Mouse (Mus musculus) pancreas, adult 10 weeks (tissue): ENCODE results near the gene Pde1b. TPM values are rescaled to one million over a fixed set of nuclear protein-coding genes. Genes with fewer than 3 reads are reported as not detected.

Experiments
- polyA plus RNA-seq: library from polyadenylated mRNA; stranded (reverse); fragments of 350-450 nt; fragmentation: Illumina TruSeq; extraction: RNeasy Lipid Tissue Mini Kit (QIAGEN cat#74804); gene quantifications from one replicate; pipeline ENCODE4 v1.2.3, GENCODE M21; 2015; ENCODE audit warnings: low read depth, low replicate concordance; ENCODE audit not compliant: insufficient read depth

The Pde1b gene
- polyA plus RNA-seq: 0.65 TPM

DNA sequence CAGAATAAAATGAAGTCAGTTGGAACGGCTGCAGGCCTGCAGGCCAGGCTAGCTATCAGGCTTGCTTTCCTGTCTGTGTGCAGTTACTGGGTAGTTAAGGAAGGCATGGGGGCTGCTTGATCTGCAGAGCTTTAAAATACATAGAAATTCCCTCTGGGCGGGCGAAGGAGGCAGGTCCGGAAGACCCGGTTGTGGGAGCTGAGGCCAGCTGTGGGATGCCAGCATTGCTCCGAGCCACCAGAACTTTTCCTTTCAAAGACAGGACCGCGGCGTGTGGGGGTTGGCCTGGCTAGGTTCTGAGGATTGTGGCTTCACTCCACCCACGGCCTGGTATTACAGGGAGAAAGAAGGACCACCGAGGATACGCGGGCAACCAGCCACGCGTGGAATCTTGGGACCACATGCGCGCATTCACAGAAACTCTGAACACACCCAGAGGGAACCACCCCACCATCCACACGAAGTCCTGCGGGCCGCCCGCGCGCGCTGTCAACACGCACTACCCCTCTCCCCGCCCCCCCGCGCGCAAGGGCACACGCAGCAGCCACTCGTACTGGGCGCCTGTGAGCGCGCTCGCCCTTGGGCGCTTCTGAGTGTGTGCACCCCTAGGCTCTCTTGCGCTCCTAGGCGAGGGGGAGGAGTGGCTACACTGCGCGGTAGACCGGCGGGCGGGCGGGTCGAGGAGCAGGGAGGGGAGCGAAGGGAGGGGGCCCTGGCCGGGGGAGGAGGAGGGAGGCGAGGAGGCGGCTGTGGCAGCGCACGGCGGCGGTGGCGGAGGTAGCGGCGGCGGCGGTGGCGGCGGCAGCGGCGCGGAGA, at the start of gene Pde1b:
Gene Pde1b, plus strand, starts transcription at position 600 of the 816 bp plus-strand sequence.

DNA sequence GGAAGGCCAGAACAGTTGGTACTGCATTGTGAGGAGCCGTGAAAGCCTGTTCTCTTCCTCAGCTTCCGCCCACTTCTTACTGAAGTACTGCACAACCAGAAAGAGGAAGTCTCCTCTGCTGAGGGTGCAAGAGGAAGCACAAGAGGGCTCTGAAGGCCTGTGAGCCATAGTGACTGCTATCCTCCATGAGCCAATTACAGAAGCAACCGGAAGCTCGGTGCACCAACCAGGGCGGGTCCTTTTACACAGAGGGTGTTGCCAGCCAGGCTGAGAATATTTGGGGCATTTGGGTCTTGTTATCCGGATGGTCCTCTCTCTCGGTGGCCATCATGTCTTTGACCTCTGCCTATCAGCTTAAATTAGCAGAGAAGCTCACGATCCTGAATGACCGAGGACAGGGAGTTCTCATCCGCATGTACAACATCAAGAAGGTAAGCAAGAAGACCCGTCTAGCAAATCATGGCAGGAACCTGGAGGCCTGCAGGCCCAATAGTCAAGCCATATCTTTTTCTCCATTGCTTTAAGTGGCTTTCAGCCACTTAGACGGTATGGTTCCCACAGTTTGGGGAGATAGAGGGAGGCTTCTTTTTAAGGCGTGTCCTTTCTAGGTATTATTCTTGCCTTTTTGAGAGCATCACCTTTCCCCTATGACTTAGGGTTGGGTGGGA, 49.1 kb upstream of the Pde1b start, which contains the start of gene Nckap1l:
Gene Nckap1l, plus strand, starts transcription at position 244 of the 668 bp plus-strand sequence.

DNA sequence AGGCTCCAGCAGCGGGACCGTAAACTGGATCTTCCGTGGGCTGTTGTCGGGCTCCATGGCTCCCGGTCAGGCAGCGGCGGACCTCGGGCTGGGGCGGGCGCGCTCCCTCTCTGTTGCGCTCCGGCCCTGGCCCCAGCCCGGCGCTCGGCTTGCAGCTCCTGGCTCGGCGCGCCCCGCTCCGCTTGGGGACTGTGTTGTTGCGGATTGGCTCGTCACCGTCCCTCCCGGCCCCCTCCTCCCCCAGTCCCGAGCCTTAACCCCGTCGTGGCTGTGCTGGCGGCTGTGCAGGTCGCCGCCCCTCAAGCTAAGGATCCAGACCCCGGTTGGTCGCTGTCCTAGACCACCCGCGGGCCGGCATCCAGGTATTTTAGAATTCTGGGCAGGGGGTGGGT, 35.0 kb downstream of the Pde1b start, which contains the start of gene Ppp1r1a:
Gene Ppp1r1a, minus strand, starts transcription at position 182 of the 392 bp plus-strand sequence.

DNA sequence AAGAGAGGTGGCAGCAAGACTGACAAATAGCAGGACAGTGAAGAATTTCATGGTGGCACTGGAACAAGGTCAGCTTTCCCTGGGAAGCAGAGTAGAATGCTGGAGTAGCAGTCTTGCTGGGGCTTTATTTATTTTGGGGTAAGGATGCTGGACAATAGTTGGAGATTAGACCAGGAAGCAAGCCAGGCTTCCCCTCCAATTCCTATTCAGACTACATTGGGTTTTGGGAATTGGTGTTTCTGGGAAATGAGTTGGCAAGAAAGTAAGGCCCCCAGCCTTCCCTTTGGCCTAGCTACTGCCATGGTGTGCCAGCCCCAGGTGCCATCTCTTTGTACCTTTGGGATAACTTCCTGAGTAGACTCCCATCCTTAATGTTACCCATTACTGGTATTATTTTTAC, 62.1 kb downstream of the Pde1b start, which contains the start of gene Glycam1:
Gene Glycam1, minus strand, starts transcription at position 101 of the 400 bp plus-strand sequence.

Other genes with a start within 250 kb of the Pde1b start
- gene Nfe2, start 244.6 kb upstream of the Pde1b start, polyA plus RNA-seq: not detected
- gene Copz1, start 230.3 kb upstream of the Pde1b start, polyA plus RNA-seq: 46.1 TPM
- not detected for gene Gpr84, start 192.4 kb upstream of the Pde1b start, polyA plus RNA-seq
- 4.4 TPM for gene Zfp385a, start 162.9 kb upstream of the Pde1b start, polyA plus RNA-seq
- gene Itga5, start 136.3 kb upstream of the Pde1b start, polyA plus RNA-seq: 6.5 TPM
- not detected for gene Gtsf1, start 72.6 kb upstream of the Pde1b start, polyA plus RNA-seq
- not detected for gene Gtsf2, start 54.6 kb upstream of the Pde1b start, polyA plus RNA-seq
- 2.6 TPM for gene Nckap1l, start 49.2 kb upstream of the Pde1b start, polyA plus RNA-seq
- 20.0 TPM for gene Ppp1r1a, start 35.0 kb downstream of the Pde1b start, polyA plus RNA-seq
- gene Glycam1, start 62.0 kb downstream of the Pde1b start, polyA plus RNA-seq: not detected